Mouse (Mus musculus): ENCODE results near the gene Plcxd3. TPM values are rescaled to one million over a fixed set of nuclear protein-coding genes. Genes with fewer than 3 reads are reported as not detected.

Gene Plcxd3
- total RNA-seq (2021), result under 1 TPM; 0.14 to 0.39 TPM

- intact Hi-C loops (cut with DNase I), result no loop called here
- peak in 1 of 2 experiments; percentile 4 for DNase-seq
Measured at GRCm38 (mm10) chr15:4375423-4376220, at the start of gene Plcxd3. TSS of gene Plcxd3 (plus strand) at chr15:4375491.

GRCm38 (mm10) chr15:4331867-4332266, 43.4 kb upstream of the Plcxd3 start:
- DNase-seq, result no peak
- intact Hi-C loops (cut with DNase I), result no loop called here

GRCm38 (mm10) chr15:4341620-4342019, 33.7 kb upstream of the Plcxd3 start:
- intact Hi-C loops (cut with DNase I), result no loop called here
- DNase-seq, result no peak

- intact Hi-C loops (cut with DNase I), result no loop called here
- no peak for DNase-seq
Measured at GRCm38 (mm10) chr15:4348816-4349553, 26.3 kb upstream of the Plcxd3 start.

- intact Hi-C loops (cut with DNase I), result no loop called here
- DNase-seq, result peak in 1 of 2 experiments; percentile 18
Measured at GRCm38 (mm10) chr15:4356397-4356796, 18.9 kb upstream of the Plcxd3 start.

GRCm38 (mm10) chr15:4357706-4358105, 17.6 kb upstream of the Plcxd3 start:
- intact Hi-C loops (cut with DNase I), result no loop called here
- no peak for DNase-seq

- intact Hi-C loops (cut with DNase I), result no loop called here
- no peak for DNase-seq
Measured at GRCm38 (mm10) chr15:4367801-4368200, 7.5 kb upstream of the Plcxd3 start.

- intact Hi-C loops (cut with DNase I), result no loop called here
- DNase-seq, result no peak
Measured at GRCm38 (mm10) chr15:4374453-4374990, 769 bp upstream of the Plcxd3 start.

- no peak for DNase-seq
- intact Hi-C loops (cut with DNase I), result no loop called here
Measured at GRCm38 (mm10) chr15:4375031-4375422, 264 bp upstream of the Plcxd3 start.

GRCm38 (mm10) chr15:4376221-4376631, 935 bp downstream of the Plcxd3 start:
- DNase-seq, result no peak
- intact Hi-C loops (cut with DNase I), result no loop called here

- no peak for DNase-seq
- intact Hi-C loops (cut with DNase I), result no loop called here
Measured at GRCm38 (mm10) chr15:4378766-4379165, 3.5 kb downstream of the Plcxd3 start.

GRCm38 (mm10) chr15:4387774-4388173, 12.5 kb downstream of the Plcxd3 start:
- intact Hi-C loops (cut with DNase I), result no loop called here
- DNase-seq, result no peak

- intact Hi-C loops (cut with DNase I), result no loop called here
- DNase-seq, result no peak
Measured at GRCm38 (mm10) chr15:4400096-4400495, 24.8 kb downstream of the Plcxd3 start.

- DNase-seq, result no peak
- intact Hi-C loops (cut with DNase I), result no loop called here
Measured at GRCm38 (mm10) chr15:4411333-4411732, 36.0 kb downstream of the Plcxd3 start.

- intact Hi-C loops (cut with DNase I), result no loop called here
- no peak for DNase-seq
Measured at GRCm38 (mm10) chr15:4440081-4440480, 64.8 kb downstream of the Plcxd3 start.

GRCm38 (mm10) chr15:4496182-4496581, 120.9 kb downstream of the Plcxd3 start:
- intact Hi-C loops (cut with DNase I), result no loop called here

GRCm38 (mm10) chr15:4496984-4497383, 121.7 kb downstream of the Plcxd3 start:
- intact Hi-C loops (cut with DNase I), result no loop called here

More at GRCm38 (mm10) chr15:4496182-4496581, 120.9 kb downstream of the Plcxd3 start:
- DNase-seq, result no peak

GRCm38 (mm10) chr15:4498036-4498435, 122.7 kb downstream of the Plcxd3 start:
- DNase-seq, result no peak
- intact Hi-C loops (cut with DNase I), result no loop called here

More at GRCm38 (mm10) chr15:4496984-4497383, 121.7 kb downstream of the Plcxd3 start:
- DNase-seq, result no peak

- DNase-seq, result no peak
- intact Hi-C loops (cut with DNase I), result no loop called here
Measured at GRCm38 (mm10) chr15:4503366-4503765, 128.1 kb downstream of the Plcxd3 start.

- intact Hi-C loops (cut with DNase I), result no loop called here
- no peak for DNase-seq
Measured at GRCm38 (mm10) chr15:4503826-4504225, 128.5 kb downstream of the Plcxd3 start.

- DNase-seq, result no peak
- intact Hi-C loops (cut with DNase I), result no loop called here
Measured at GRCm38 (mm10) chr15:4514724-4515123, 139.4 kb downstream of the Plcxd3 start.

Data from heart, postnatal 36 days (tissue).